Mouse (Mus musculus): Measurements from ENCODE around the gene Efcab11. TPM values are rescaled to one million over a fixed set of nuclear protein-coding genes. Genes with fewer than 3 reads are reported as not detected.

Efcab11 gene
- polyA plus RNA-seq, 1 experiment from 2014 or later = 8.8 TPM

Other genes with a start within 250 kb of the Efcab11 start
- 27.4 and 30.5 TPM in 2 replicates for gene Tdp1, start 78 bp upstream of the Efcab11 start, polyA plus RNA-seq (2015; fragmentation: Nextera tagmentation; extraction: Ambion mirVana)
- gene Kcnk13, start 80.1 kb upstream of the Efcab11 start, polyA plus RNA-seq (2015; fragmentation: Nextera tagmentation; extraction: Ambion mirVana) = 0.22 and 0.36 TPM in 2 replicates
- 197 and 220 TPM in 2 replicates for gene Psmc1, start 225.7 kb upstream of the Efcab11 start, polyA plus RNA-seq (2015; fragmentation: Nextera tagmentation; extraction: Ambion mirVana)